Mouse (Mus musculus) embryonic fibroblast, embryonic 13.5 days (primary cell): ENCODE measurements around the gene Epb41l5.

Experiments used
- CTCF ChIP-seq: IDR thresholded peaks from 2 replicates; pipeline ENCODE4 v1.5.1; 2011; ENCODE audit warnings: mild to moderate bottlenecking, control low read depth, low read length, moderate library complexity, borderline replicate concordance; ENCODE audit not compliant: insufficient read depth
- POLR2A ChIP-seq: IDR thresholded peaks from 2 replicates; pipeline ENCODE4 v1.6.1; 2011; ENCODE audit warnings: low read depth, mild to moderate bottlenecking, control low read depth, low read length, moderate library complexity

GRCm38 (mm10) chr1:119539252-119539651 is 109.5 kb downstream of the Epb41l5 start:
- TF ChIP-seq CTCF (no peak), POLR2A (no peak)
